Comparison of ENCODE assay signal across 16 mouse cellular contexts in genomic region chr2:73442015-73442414, GRCm38 (mm10). TPM values are rescaled to one million over a fixed set of nuclear protein-coding genes. Genes with fewer than 3 reads are reported as not detected.
DNase-seq lines count a peak whose midpoint lies in the region; ATAC-seq and TF ChIP-seq lines count a peak whose summit lies in the region.
"Had no signal": no experiment of that assay in that cellular context is flagged by ENCODE, and none has a peak within 500 bp of the region (broad histone marks: within the 10 kb centered on the region; RNA-seq: fewer than 3 reads in every experiment).

No protein-coding gene starts in this region.

- H3K9ac ChIP-seq in kidney, postnatal 0 days (ENCODE audit: low read depth, low read length): no peak overlapping the region
- H3K9ac ChIP-seq: embryonic facial prominence, embryonic 13.5 days; forebrain, embryonic 13.5 days; midbrain, embryonic 15.5 days had no signal

- no peaks in the 10 kb centered on the region for H3K27me3 ChIP-seq in kidney, postnatal 0 days (ENCODE audit: insufficient read depth, low read length)
- H3K27me3 ChIP-seq: embryonic facial prominence, embryonic 13.5 days; forebrain, embryonic 13.5 days; midbrain, embryonic 15.5 days had no signal

- no peak overlapping the region for H3K4me2 ChIP-seq in kidney, postnatal 0 days (ENCODE audit: low read length)
- H3K4me2 ChIP-seq: embryonic facial prominence, embryonic 13.5 days; forebrain, embryonic 13.5 days; midbrain, embryonic 15.5 days had no signal

- H3K4me3 ChIP-seq in kidney, postnatal 0 days (replicated peaks; ENCODE audit: low read depth, low read length): no peak overlapping the region
- H3K4me3 ChIP-seq: embryonic facial prominence, embryonic 13.5 days; forebrain, embryonic 13.5 days; gastrocnemius, adult 2 months; midbrain, embryonic 15.5 days had no signal

- H3K9me3 ChIP-seq in kidney, postnatal 0 days (replicated peaks; ENCODE audit: low read length): no peaks in the 10 kb centered on the region
- H3K9me3 ChIP-seq: embryonic facial prominence, embryonic 13.5 days; forebrain, embryonic 13.5 days; midbrain, embryonic 15.5 days had no signal

- WGBS in kidney, postnatal 0 days: 73% methylated on average over 2 of the region's 2 CpGs

- no peak for ATAC-seq in kidney, postnatal 0 days (replicated peaks; ENCODE audit: low FRiP score, low read depth)
- ATAC-seq: forebrain, embryonic 13.5 days; midbrain, embryonic 15.5 days had no signal

- H3K36me3 ChIP-seq in kidney, postnatal 0 days (ENCODE audit: insufficient read depth, low read length): 0 out of 2 replicates have a peak, but pooled peaks cover 16% of the 10 kb centered on the region
- H3K36me3 ChIP-seq: midbrain, embryonic 15.5 days had no signal

- H3K27ac ChIP-seq in kidney, postnatal 0 days: no peak overlapping the region
- H3K27ac ChIP-seq: embryonic facial prominence, embryonic 13.5 days; forebrain, embryonic 13.5 days; gastrocnemius, adult 2 months had no signal

- no peak for DNase-seq in kidney, postnatal 0 days (ENCODE audit: low spot score)
- no peak for DNase-seq in kidney, postnatal 4 days
- peak; percentile 54 to 59 for DNase-seq in B cell, adult 2 months
- DNase-seq in T-cell, adult 2 months (ENCODE audit: low spot score): peak; percentile 33
- peak; percentile 54 for DNase-seq in naive thymus-derived CD4-positive, alpha-beta T cell, adult 2 months (ENCODE audit: low read depth)
- no peak for DNase-seq in left cerebral cortex, adult 8-10 months (ENCODE audit: low spot score in 2 of 2)
- no peak for DNase-seq in adrenal gland, postnatal 25 days
- DNase-seq: cerebellum, adult 11-12 months; gastrocnemius, adult 2 months; heart, postnatal 14 days; kidney, postnatal 10 days; lung, postnatal 36 days; retina, postnatal 1 day had no signal

- H3K4me1 ChIP-seq in kidney, postnatal 0 days (replicated peaks; ENCODE audit: insufficient read depth, low read length): no peaks in the 10 kb centered on the region

- TF ChIP-seq CTCF in kidney, postnatal 0 days (IDR thresholded peaks at IDR 0.05; ENCODE audit: low read depth): peak; percentile 23; the same call in 1 of the 2 replicates

RNA-seq across cellular contexts. Expression of gene Gpr155, which starts 55.6 kb away (rescaled TPM):
- 9.4 and 9.8 TPM in 2 replicates for polyA plus RNA-seq in kidney, postnatal 0 days (2015; fragmentation: Nextera tagmentation; extraction: Ambion mirVana)
- 10 to 100 TPM; 43.1 to 50.3 (median 45.5) TPM for total RNA-seq in left cerebral cortex, adult 8-10 months (2022)
- total RNA-seq in adrenal gland, postnatal 25 days (2021): 5.7 and 8.3 TPM in 2 replicates

Comparison
In these comparisons a context has a peak if more than half of its experiments do, and no peak if none do; other contexts are left out.
1. DNase-seq: peak in B cell, adult 2 months (2 of 2), T-cell, adult 2 months (single experiment) and naive thymus-derived CD4-positive, alpha-beta T cell, adult 2 months (single experiment); none in kidney, postnatal 0 days (single experiment), kidney, postnatal 4 days (0 of 2), left cerebral cortex, adult 8-10 months (0 of 2) and adrenal gland, postnatal 25 days (single experiment).